Mouse (Mus musculus): ENCODE measurements around the gene Nqo1.

Nqo1 gene

DNA sequence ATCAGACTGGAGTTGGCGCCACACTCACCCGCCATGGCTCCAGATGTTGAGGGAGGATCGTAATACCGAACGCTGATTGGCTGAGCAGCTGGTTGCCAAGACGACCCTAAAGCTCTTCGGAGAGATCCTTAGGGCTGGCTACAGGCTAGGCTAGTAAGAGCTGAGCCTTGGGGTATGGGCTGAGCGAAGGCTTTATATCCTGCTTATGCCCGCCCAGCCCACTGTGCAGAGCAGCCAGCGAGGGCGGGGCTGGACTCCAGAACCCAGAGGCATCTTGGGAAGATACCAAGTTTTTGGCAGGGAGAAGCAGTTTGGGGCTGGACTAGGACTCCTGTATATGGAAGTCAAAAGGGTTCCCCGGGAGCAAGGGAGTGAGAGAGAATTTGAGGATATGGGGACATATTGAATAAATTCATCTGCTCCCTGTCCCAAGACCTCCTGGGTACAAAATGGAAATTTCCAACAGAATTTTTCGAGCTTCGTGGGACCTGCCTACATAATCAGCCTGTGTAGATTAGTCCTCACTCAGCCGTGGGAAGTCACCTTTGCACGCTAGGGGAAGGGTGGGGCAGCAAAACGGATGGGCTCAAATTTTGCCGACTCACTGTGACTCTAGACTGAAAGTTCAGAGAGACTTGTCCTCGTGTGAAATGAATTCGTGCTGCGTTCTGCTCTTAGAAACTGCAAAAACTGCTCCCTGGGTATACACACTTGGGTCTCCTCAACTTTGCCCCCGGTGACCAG is at the start of gene Nqo1:
Gene Nqo1, minus strand, starts transcription at position 169 of the 744 bp plus-strand sequence.
- in situ Hi-C loops (cut with MboI, MseI) = no loop called here

DNA sequence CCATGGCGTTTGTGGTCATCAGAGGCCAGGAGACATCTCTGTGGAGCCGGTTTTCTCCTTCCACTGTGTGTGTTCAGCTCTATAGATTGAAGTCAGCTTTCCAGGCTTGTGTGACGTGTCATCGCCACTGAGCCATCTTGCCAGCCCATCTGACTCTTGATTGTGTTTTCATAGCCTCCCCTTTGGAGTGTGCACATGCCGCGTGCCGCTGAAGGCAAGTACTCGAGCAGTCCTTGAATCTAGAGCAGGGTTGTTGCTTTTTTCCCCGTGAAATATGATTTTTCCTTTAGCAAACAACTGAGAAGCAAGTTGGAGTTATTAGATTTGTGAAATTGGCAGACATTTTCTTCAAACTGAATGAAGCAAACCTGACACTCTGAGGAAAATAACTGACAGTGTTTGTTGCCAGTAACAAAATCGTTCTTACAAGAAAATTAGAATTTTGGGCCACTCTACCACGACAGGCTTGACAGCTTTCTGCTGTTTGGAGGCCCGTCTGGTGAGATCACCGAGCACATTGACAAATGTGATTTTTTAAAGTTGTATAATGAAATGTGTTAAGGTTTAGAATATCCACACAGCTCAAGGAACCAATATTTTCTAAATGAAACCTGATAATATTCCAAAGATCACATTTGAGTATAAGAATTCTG is 48.5 kb upstream of the Nqo1 start:
- in situ Hi-C loops (cut with MboI, MseI) = loop anchor here (5.0 kb wide), 1 partner anchor 126 kb away; no protein-coding TSS in a partner anchor

DNA sequence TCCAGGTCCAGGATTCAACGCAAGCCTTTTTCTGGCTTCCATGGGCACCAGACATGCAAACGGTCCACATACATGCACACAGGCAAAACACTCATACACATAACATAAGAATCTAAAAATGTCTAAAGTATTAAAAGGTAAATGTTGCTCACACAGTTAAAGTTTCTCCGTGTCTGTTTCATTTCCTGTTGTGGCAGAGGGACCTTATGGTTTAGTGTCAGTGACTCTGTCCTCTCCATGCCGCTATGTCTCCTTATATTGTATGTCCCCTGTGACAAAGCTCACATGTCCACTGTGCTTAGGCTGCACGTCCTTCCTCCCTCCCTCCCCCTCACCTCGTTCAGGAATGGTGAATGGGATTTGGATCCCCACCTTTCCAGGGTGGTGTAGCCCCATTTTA is 46.6 kb upstream of the Nqo1 start:
- in situ Hi-C loops (cut with MboI, MseI) = loop anchor here (5.0 kb wide), 1 partner anchor 128 kb away; no protein-coding TSS in a partner anchor

DNA sequence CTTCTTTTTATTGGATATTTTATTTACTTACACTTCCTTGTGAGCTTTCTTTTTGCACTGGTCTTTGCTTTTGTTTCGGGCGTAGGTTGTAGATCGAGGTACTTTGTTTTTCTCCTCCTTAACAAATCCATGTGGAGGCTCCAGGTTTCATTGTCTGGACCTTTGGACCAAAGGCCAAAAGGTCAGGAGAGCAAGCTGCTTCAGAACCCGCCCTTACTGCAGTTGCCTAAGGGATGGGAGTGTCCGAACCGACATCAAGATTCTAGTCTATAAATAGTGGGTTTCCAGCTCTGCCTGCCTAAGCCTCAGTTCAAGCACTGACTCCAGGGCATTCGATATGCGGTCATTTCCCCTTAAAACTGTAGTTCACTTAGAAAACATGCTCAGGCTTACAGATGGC is 46.1 kb upstream of the Nqo1 start:
- in situ Hi-C loops (cut with MboI, MseI) = no loop called here

DNA sequence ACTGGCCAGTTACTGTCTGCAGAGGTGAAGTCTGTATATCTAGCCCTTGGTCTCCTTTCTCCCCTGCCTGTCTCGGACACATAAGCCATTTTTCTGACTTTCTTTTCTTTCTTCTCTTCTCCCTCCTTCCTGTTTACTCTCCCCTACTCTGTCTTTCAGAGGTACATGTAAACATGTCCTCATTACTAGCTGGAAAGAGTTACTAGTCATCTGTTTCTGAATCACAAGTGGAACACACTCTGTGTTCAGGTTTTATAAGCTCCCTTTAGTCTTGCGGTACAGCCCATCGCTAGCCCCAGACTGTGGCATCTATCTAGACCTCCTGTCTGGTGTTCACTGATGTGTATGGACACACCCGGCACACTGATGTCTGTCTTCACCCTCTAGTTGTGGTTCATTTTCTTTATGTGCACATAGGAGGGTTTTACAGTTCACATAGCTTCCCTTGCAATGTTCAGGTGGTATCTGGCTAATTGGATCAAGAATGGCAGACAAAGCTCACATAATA is 45.4 kb upstream of the Nqo1 start:
- in situ Hi-C loops (cut with MboI, MseI) = no loop called here

DNA sequence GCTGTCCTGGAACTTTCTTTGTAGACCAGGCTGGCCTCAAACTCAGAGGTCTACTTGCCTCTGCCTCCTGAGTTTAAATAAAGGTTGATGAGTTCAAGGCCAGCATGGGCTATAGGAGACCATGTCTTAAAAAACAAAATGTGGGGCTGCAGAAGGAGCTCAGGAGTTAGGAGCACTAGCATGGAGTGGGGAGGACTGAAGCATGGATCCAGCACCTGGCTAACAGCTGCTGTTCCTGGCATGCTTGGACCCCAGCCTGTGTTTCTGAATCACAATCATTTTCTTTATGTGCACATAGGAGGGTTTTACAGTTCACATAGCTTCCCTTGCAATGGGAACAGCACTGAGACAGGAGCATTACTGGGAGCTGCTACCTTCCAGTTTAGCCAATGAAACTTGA is 44.7 kb upstream of the Nqo1 start:
- in situ Hi-C loops (cut with MboI, MseI) = no loop called here

DNA sequence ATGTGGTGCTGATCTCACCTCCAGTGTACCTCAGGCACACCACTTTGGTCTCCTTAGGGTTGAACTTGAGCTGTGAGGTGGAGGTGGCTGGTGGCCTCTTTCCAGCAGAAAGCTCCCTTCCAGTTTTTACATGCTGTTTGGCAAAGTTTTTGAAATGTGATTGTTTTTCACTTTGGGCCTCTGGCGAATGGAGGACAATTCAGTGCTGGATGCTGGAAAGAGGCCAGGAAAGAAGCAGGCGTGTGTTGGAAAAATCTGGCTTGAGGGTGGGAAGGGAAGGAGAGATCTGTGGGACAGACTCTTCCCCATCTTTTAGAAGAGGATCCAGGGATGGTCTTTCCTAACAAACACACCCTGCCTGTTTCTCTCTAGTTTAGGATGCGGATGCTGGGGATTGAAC is 41.6 kb upstream of the Nqo1 start:
- in situ Hi-C loops (cut with MboI, MseI) = no loop called here

DNA sequence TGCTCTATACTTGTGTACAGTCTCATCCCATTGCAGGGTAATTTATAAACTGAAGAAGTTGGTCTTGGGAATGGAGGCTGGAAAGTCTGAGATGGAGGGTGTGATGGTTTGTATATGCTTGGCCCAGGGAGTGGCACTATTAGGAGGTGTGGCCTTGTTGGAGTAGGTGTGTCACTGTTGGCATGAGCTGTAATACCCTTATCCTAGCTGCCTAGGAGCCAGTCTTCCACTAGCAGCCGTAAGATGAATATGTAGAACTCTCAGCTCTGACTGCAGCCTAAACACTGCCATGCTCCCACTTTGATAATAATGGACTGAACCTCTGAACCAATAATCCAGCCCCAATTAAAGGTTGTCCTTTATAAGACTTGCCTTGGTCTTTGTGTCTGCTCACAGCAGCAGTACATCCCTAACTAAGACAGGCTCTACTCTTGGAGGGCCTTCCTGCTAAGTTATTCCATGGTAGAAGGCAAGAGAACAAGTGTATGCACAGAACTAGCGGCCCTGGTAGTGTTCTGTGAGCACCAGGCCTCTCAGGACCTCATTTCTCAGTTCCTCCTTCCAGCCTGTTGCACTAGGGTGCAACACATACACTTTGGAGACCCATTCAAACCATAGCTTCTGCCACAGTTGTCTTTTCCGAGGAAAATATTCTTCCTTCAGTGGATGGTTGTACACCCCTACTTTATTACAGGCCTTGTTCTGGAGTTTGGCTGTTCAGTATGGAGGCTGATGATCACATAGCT is 37.0 kb upstream of the Nqo1 start:
- in situ Hi-C loops (cut with MboI, MseI) = no loop called here

DNA sequence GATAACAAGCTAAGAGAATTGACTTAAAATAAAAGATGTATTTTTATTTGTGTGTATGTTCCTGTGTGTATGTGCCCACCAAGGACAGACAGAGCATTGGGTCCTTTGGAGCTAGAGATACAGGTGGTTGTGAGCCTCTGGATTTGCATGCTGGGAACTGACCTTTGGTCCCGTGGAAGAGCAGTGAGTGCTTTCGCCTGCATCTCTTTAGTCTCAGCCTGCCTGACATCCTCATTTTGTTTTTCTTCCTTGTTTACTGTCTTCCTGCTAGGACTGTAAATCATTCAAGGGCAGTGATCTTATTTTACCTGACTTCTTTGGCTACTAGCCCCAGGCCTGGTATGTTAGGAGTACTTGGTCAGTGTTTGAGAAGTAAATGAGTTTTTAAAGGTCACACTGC is 34.7 kb upstream of the Nqo1 start:
- in situ Hi-C loops (cut with MboI, MseI) = no loop called here

DNA sequence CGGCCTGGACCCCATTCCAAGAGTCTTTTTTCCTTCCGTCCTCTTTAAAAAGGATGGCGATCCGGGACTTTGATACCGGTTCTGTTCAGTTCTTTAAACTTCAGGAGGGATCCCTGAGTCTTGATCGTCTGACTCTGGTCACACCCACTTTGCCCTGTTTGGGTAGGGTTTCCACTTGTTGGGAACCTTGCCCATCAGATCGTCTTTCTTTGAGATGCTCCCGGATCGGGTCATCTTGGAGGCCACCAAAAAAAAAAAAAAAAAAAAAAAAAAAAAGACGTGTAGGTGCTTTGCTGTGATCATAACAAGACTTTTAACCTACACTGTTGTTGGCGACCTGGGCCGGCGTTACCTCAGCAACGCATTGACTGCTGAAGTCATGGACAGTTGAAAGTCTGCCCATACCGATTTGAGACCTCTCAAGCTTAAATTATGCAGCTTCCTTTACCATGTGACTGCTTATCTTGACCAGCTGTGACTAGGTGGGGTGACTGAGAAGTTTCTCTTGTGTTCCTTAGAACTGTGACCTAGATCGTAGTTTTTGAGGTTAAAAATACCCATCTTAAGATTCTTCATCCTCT is 33.9 kb upstream of the Nqo1 start:
- in situ Hi-C loops (cut with MboI, MseI) = no loop called here

DNA sequence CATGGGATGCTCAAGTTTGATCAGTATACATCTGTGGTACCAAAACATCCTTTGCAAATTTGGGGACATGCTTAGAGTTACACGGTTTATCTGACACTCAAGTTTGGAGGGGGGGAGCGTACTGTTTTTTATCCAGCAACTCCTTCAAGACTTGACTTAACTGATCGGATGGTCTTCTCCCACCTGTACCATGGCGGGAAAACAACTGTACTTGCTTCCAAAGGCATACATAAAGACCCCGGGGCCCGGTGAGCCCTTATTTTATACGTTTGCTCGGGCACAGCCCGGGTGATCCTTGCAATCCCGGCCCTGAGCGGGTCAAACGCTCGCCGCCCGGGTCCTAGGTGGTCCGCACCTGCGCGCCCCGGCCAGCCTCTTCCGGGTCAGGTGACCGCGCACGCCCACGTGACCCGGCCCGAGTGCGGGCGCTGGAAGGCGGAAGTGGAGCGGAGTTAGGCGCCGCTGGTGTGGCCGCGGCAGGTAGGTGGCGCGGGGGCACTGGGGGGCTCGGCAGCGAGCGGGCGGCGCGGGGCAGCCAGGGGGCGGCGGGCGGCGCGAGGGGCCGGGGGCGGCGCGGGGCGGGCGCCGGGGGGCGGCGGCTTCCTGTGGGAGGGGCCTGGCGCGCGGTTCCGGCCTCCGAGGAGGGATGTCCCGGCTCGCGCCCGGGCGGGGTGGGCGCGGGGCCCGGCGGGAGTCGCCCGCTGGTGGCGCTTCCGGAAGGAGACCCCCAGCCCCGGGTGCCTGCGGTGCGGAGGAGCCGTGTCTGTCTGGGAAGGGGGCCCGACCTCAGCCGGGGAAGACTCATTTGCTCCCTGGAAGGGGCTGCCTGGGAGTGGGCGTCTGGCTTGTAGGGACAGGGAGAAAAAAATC is 33.2 kb upstream of the Nqo1 start, which contains the start of gene Wwp2:
Gene Wwp2, plus strand, starts transcription at position 404 of the 870 bp plus-strand sequence.
- in situ Hi-C loops (cut with MboI, MseI) = no loop called here

DNA sequence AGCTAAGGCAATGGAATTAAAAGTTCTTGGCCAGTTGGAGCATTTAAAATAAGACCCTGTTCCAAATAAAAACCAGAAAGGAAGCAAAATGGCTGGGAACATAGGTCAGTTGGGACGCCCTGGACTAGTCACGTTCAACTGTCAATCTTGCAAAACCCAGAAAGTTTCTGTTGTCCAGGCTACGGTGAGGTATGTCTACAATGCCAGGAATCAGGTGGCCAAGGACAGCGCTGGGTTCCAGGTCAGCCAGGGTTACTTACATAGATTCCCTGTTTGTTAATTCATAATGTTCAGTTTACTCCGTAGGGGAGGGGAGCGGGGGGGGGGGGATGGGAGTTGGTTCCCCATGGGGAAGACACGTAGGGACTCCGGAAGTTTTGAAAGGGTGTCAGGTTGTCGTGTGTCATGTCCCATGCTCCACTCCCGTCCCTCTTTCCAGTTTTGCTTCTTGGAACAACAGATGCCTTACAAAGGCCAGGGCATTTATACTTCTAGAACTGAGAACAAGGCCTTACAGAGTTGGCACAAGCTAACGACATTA is 32.5 kb upstream of the Nqo1 start:
- in situ Hi-C loops (cut with MboI, MseI) = no loop called here

DNA sequence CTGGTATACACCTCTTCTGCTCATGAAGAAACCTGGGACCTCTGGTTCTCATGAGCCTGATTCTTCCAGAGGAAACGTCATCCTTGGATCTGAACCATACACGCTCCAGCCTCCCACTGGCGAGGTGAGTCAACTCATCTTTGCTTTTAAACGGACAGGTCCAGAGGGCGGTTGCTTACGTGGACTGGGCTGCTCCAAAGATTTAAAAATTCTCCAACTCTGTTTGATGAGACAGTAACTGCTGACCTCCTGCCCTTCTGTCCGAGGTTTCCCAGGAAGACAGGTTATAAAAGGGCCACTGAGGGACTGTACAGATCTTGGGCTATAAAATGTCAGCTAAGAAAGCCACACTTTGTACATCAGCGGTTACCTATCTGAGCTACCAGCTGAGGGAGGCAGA is 27.8 kb upstream of the Nqo1 start:
- in situ Hi-C loops (cut with MboI, MseI) = no loop called here

DNA sequence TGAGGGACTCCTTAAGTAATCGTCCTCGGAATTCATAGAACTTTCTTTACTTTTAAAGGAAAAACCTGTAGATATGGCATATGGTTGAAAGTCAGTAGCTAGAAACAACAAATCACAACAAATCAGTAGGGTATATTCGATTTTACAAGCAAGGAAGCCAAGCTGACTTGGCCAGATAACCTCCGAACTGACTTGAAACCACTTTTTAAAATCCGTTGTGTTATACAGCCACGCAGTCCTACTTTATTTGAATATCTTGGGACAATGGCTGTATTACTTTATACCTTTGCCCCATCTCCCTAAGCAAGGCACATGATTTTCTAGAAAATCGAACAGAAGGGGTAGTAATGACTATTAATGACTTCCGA is 22.2 kb upstream of the Nqo1 start:
- in situ Hi-C loops (cut with MboI, MseI) = no loop called here

DNA sequence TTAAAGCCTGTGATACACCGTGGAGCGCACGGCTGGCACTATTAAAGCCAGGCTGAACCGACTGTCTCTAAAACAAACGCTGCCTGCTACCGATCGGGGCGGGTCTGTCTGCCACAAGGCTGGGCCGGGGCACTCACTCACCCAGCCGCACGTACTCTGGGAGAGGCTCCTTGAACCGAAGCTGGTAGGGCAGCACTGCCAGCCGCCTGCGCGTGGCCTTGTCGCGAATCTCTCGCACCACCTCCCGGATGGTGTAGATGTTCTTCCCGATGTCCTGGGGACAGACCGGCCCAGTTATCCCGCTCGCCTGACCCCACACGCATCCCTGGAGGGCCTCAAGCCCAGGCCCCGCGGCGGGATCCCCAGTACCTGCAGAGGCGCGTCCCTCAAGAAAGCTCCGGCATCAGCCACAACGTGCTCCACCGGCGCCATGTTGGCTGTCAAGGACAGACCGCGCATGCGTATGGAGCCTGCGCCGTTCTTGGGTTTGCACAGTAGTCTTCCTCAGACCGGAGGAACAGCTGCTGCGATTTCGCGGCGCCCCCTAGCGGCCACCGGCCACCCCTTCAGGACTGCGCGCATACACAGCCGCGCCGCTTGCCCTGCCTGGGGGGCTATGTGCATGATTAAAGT is 21.7 kb upstream of the Nqo1 start, which contains the start of gene Nob1:
Gene Nob1, minus strand, starts transcription at position 455 of the 633 bp plus-strand sequence.
- in situ Hi-C loops (cut with MboI, MseI) = no loop called here

DNA sequence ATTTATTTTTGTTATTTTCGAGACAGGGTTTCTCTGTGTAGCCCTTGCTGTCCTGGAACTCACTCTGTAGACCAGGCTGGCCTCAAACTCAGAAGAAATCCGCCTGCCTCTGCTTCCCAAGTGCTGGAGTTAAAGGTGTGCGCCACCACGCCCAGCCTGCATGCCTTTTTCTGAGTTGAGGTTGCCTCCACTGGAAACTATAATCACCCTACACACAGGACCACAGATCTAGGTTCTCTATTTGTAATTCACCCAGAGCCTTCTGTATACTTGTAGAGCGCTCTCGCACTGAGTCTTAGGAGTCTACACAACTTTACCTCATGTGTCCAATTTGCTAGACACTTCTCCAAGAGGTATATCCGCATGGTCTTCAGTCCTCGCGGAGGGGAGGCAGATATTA is 21.2 kb upstream of the Nqo1 start:
- in situ Hi-C loops (cut with MboI, MseI) = no loop called here

DNA sequence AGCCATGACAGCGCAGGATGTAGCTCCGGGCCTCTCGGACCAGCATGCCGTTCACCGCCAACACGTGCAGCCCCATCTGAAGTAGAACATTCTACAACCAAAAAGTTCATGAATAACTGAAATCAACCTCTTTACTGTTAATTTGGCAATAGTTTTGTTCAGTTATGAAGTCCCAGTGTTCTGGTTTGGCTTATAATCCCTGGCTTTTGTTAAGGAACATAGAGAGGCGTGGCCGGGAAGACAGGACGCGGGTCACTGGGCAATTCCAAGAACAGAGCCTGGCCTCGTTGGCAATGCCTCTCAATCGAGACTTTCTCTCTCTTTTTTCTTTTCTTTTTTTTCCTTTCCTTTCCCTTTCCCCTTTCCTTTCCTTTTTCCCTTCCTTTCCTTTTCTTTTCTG is 14.0 kb upstream of the Nqo1 start:
- in situ Hi-C loops (cut with MboI, MseI) = no loop called here

DNA sequence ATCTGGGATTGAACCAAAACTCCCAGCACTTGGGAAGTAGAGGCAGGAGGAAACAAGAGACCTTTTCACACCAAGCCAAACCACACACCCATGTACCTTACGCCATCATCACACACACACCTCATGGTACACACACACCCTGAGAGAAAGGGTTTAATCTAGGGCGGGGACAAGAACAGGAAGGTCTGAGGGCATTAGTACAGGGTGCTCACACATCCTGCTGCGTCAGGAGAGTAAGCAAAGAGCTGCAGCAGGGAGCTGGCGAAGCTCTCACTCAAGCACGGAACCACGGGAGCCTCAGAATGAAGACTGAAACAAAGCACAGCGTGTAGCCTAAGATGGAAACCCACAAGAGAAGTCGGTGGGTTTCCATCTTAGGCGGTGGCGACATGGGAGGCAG is 10.9 kb upstream of the Nqo1 start:
- in situ Hi-C loops (cut with MboI, MseI) = no loop called here

DNA sequence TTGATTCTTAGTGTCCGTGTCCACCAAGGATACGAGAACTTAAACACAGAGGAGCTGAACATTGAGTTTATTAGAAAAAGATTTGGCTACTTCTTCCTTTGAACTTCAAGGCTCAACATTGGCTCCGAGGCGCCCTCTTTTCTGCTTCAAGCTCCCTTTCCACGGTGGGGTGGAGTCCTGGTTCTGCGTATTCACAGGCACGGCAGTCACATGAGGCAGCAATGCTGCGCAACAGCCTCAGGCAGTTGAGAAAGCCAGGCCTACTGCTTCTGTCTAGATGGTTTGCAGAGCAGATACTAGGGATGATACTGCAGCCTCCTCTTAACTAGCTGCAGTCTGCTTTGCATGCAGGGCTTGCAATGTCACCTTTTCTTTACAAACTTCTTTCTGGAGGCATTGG is 9.5 kb upstream of the Nqo1 start:
- in situ Hi-C loops (cut with MboI, MseI) = no loop called here

DNA sequence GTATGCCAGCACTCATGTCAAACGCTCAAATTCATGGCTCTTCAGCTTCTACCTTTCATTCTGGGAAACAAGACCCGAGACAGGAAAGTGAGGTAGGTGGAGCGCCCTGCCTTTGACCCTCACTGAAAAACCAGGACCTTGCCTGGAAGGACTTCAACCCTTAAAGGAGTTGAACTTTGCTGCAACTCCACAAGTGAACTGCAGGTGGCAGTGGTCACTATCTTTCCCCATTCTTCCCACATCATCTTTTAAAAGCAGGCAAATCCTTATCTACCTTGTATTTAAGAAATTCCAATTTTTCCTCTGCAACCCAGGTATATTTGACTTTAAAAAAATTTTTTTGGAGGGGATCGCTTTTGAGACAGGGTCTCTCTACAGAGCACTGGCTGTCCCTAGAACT is 8.4 kb upstream of the Nqo1 start:
- in situ Hi-C loops (cut with MboI, MseI) = no loop called here
